Mouse (Mus musculus): Measurements from ENCODE around the gene Kif13a. TPM values are rescaled to one million over a fixed set of nuclear protein-coding genes. Genes with fewer than 3 reads are reported as not detected.

Gene Kif13a
- polyA plus RNA-seq, 1 experiment from 2014 or later = 16.1 TPM

- no peak for ATAC-seq (ENCODE audit: low FRiP score)
- H3K4me1 ChIP-seq (ENCODE audit: control insufficient read depth, insufficient read depth, low read length) = 0 out of 2 replicates have a peak, but pooled peaks cover 4% of the 10 kb centered on the region
These were observed 45.7 kb downstream of the Kif13a start for GRCm38 (mm10) chr13:46883976-46884375.

GRCm38 (mm10) chr13:46883381-46883780 is 46.3 kb downstream of the Kif13a start:
- Histone ChIP-seq H3K9me3 (ENCODE audit: control insufficient read depth, low read length) (no peaks in the 10 kb centered on the region), H3K4me1 (ENCODE audit: control insufficient read depth, insufficient read depth, low read length) (0 out of 2 replicates have a peak, but pooled peaks cover 4% of the 10 kb centered on the region), H3K27me3 (ENCODE audit: control insufficient read depth, insufficient read depth, low read length) (no peaks in the 10 kb centered on the region), H3K4me2 (no peak overlapping the region), H3K4me3 (ENCODE audit: low read depth, low read length) (no peak overlapping the region), H3K36me3 (ENCODE audit: control insufficient read depth, insufficient read depth, low read length) (no peaks in the 10 kb centered on the region), H3K27ac (ENCODE audit: low read depth, low read length) (no peak overlapping the region), H3K9ac (ENCODE audit: low read length) (no peak overlapping the region)
- ATAC-seq (ENCODE audit: low FRiP score) = no peak
- no peak for DNase-seq (ENCODE audit: low spot score, missing footprints)
- 92% methylated on average over 10 of the region's 10 CpGs for WGBS

More at GRCm38 (mm10) chr13:46883976-46884375, 45.7 kb downstream of the Kif13a start:
- no peak overlapping the region for H3K9ac ChIP-seq (ENCODE audit: low read length)
- no peak overlapping the region for H3K4me2 ChIP-seq
- H3K27me3 ChIP-seq (ENCODE audit: control insufficient read depth, insufficient read depth, low read length) = no peaks in the 10 kb centered on the region
- no peak overlapping the region for H3K27ac ChIP-seq (ENCODE audit: low read depth, low read length)
- H3K9me3 ChIP-seq (ENCODE audit: control insufficient read depth, low read length) = no peaks in the 10 kb centered on the region
- WGBS = 92% methylated on average over 3 of the region's 3 CpGs
- H3K4me3 ChIP-seq (ENCODE audit: low read depth, low read length) = no peak overlapping the region
- DNase-seq (ENCODE audit: low spot score, missing footprints) = no peak
- H3K36me3 ChIP-seq (ENCODE audit: control insufficient read depth, insufficient read depth, low read length) = no peaks in the 10 kb centered on the region

GRCm38 (mm10) chr13:46880736-46881135 is 48.9 kb downstream of the Kif13a start:
- H3K4me2 ChIP-seq = no peak overlapping the region
- H3K36me3 ChIP-seq (ENCODE audit: control insufficient read depth, insufficient read depth, low read length) = no peaks in the 10 kb centered on the region
- 0 out of 2 replicates have a peak, but pooled peaks cover 4% of the 10 kb centered on the region for H3K4me1 ChIP-seq (ENCODE audit: control insufficient read depth, insufficient read depth, low read length)
- H3K27me3 ChIP-seq (ENCODE audit: control insufficient read depth, insufficient read depth, low read length) = no peaks in the 10 kb centered on the region
- no peak overlapping the region for H3K27ac ChIP-seq (ENCODE audit: low read depth, low read length)
- no peaks in the 10 kb centered on the region for H3K9me3 ChIP-seq (ENCODE audit: control insufficient read depth, low read length)
- 76% methylated on average over 14 of the region's 14 CpGs for WGBS
- H3K4me3 ChIP-seq (ENCODE audit: low read depth, low read length) = no peak overlapping the region
- no peak overlapping the region for H3K9ac ChIP-seq (ENCODE audit: low read length)
- no peak for DNase-seq (ENCODE audit: low spot score, missing footprints)
- no peak for ATAC-seq (ENCODE audit: low FRiP score)

- Histone ChIP-seq H3K4me2 (no peak overlapping the region), H3K36me3 (ENCODE audit: control insufficient read depth, insufficient read depth, low read length) (no peaks in the 10 kb centered on the region), H3K4me3 (ENCODE audit: low read depth, low read length) (no peak overlapping the region), H3K27ac (ENCODE audit: low read depth, low read length) (no peak overlapping the region), H3K27me3 (ENCODE audit: control insufficient read depth, insufficient read depth, low read length) (no peaks in the 10 kb centered on the region), H3K4me1 (ENCODE audit: control insufficient read depth, insufficient read depth, low read length) (0 out of 2 replicates have a peak, but pooled peaks cover under 1% of the 10 kb centered on the region), H3K9me3 (ENCODE audit: control insufficient read depth, low read length) (no peaks in the 10 kb centered on the region), H3K9ac (ENCODE audit: low read length) (no peak overlapping the region)
- WGBS = 88% methylated on average over 6 of the region's 6 CpGs
- DNase-seq (ENCODE audit: low spot score, missing footprints) = peak; percentile 70
- no peak for ATAC-seq (ENCODE audit: low FRiP score)
These were observed 49.4 kb downstream of the Kif13a start for GRCm38 (mm10) chr13:46880243-46880642.

- no peak for DNase-seq (ENCODE audit: low spot score, missing footprints)
- H3K9me3 ChIP-seq (ENCODE audit: control insufficient read depth, low read length) = no peaks in the 10 kb centered on the region
- WGBS = 84% methylated on average over 4 of the region's 4 CpGs
- H3K27me3 ChIP-seq (ENCODE audit: control insufficient read depth, insufficient read depth, low read length) = no peaks in the 10 kb centered on the region
- peaks cover 6% of the 10 kb centered on the region for H3K4me1 ChIP-seq (ENCODE audit: control insufficient read depth, insufficient read depth, low read length)
- no peak overlapping the region for H3K4me2 ChIP-seq
- no peak for ATAC-seq (ENCODE audit: low FRiP score)
- H3K27ac ChIP-seq (ENCODE audit: low read depth, low read length) = no peak overlapping the region
- H3K4me3 ChIP-seq (ENCODE audit: low read depth, low read length) = no peak overlapping the region
- no peak overlapping the region for H3K9ac ChIP-seq (ENCODE audit: low read length)
- H3K36me3 ChIP-seq (ENCODE audit: control insufficient read depth, insufficient read depth, low read length) = no peaks in the 10 kb centered on the region
These were observed 52.6 kb downstream of the Kif13a start for GRCm38 (mm10) chr13:46877049-46877448.

- Histone ChIP-seq H3K27ac (ENCODE audit: low read depth, low read length) (no peak overlapping the region), H3K9ac (ENCODE audit: low read length) (no peak overlapping the region), H3K4me2 (no peak overlapping the region), H3K27me3 (ENCODE audit: control insufficient read depth, insufficient read depth, low read length) (no peaks in the 10 kb centered on the region), H3K4me1 (ENCODE audit: control insufficient read depth, insufficient read depth, low read length) (peaks cover 6% of the 10 kb centered on the region), H3K9me3 (ENCODE audit: control insufficient read depth, low read length) (no peaks in the 10 kb centered on the region), H3K36me3 (ENCODE audit: control insufficient read depth, insufficient read depth, low read length) (no peaks in the 10 kb centered on the region), H3K4me3 (ENCODE audit: low read depth, low read length) (no peak overlapping the region)
- WGBS = 85% methylated on average over 6 of the region's 6 CpGs
- ATAC-seq (ENCODE audit: low FRiP score) = no peak
- DNase-seq (ENCODE audit: low spot score, missing footprints) = no peak
These were observed 54.3 kb downstream of the Kif13a start for GRCm38 (mm10) chr13:46875377-46875776.

- Histone ChIP-seq H3K4me1 (ENCODE audit: control insufficient read depth, insufficient read depth, low read length) (peaks cover 6% of the 10 kb centered on the region), H3K9ac (ENCODE audit: low read length) (no peak overlapping the region), H3K4me3 (ENCODE audit: low read depth, low read length) (no peak overlapping the region), H3K27me3 (ENCODE audit: control insufficient read depth, insufficient read depth, low read length) (no peaks in the 10 kb centered on the region), H3K36me3 (ENCODE audit: control insufficient read depth, insufficient read depth, low read length) (no peaks in the 10 kb centered on the region), H3K27ac (ENCODE audit: low read depth, low read length) (no peak overlapping the region), H3K4me2 (no peak overlapping the region), H3K9me3 (ENCODE audit: control insufficient read depth, low read length) (no peaks in the 10 kb centered on the region)
- ATAC-seq (ENCODE audit: low FRiP score) (no peak), DNase-seq (ENCODE audit: low spot score, missing footprints) (no peak)
- WGBS = 90% methylated on average over 11 of the region's 11 CpGs
These were observed 56.9 kb downstream of the Kif13a start for GRCm38 (mm10) chr13:46872732-46873131.

- Histone ChIP-seq H3K27me3 (ENCODE audit: control insufficient read depth, insufficient read depth, low read length) (no peaks in the 10 kb centered on the region), H3K27ac (ENCODE audit: low read depth, low read length) (peak overlapping the region; percentile 16; the same call in 1 of the 2 replicates), H3K4me3 (ENCODE audit: low read depth, low read length) (no peak overlapping the region), H3K4me2 (no peak overlapping the region), H3K36me3 (ENCODE audit: control insufficient read depth, insufficient read depth, low read length) (no peaks in the 10 kb centered on the region), H3K9me3 (ENCODE audit: control insufficient read depth, low read length) (no peaks in the 10 kb centered on the region), H3K4me1 (ENCODE audit: control insufficient read depth, insufficient read depth, low read length) (peaks cover 6% of the 10 kb centered on the region), H3K9ac (ENCODE audit: low read length) (no peak overlapping the region)
- no peak for DNase-seq (ENCODE audit: low spot score, missing footprints)
- ATAC-seq (ENCODE audit: low FRiP score) = peak; percentile 61
- 73% methylated on average over 6 of the region's 6 CpGs for WGBS
These were observed 57.5 kb downstream of the Kif13a start for GRCm38 (mm10) chr13:46872194-46872593.

GRCm38 (mm10) chr13:46869464-46869863 is 60.2 kb downstream of the Kif13a start:
- 94% methylated on average over 13 of the region's 13 CpGs for WGBS
- DNase-seq (ENCODE audit: low spot score, missing footprints) (no peak), ATAC-seq (ENCODE audit: low FRiP score) (no peak)

More at GRCm38 (mm10) chr13:46869464-46869863, 60.2 kb downstream of the Kif13a start:
- Histone ChIP-seq H3K27me3 (ENCODE audit: control insufficient read depth, insufficient read depth, low read length) (no peaks in the 10 kb centered on the region), H3K36me3 (ENCODE audit: control insufficient read depth, insufficient read depth, low read length) (no peaks in the 10 kb centered on the region), H3K4me1 (ENCODE audit: control insufficient read depth, insufficient read depth, low read length) (peaks cover 6% of the 10 kb centered on the region), H3K9me3 (ENCODE audit: control insufficient read depth, low read length) (no peaks in the 10 kb centered on the region), H3K4me2 (no peak overlapping the region), H3K9ac (ENCODE audit: low read length) (no peak overlapping the region), H3K4me3 (ENCODE audit: low read depth, low read length) (no peak overlapping the region), H3K27ac (ENCODE audit: low read depth, low read length) (no peak overlapping the region)

Measured in midbrain, embryonic 11.5 days (tissue).